Mouse (Mus musculus) lung, postnatal 4 days (tissue): Measurements from ENCODE around the gene Vmn2r20.
"Not testable (repeated sequence)": the region's sequence is repeated elsewhere in the genome, so short reads cannot be mapped to it uniquely, and the experiment has no call there.

Experiments
- DNase-seq, 2 experiments: peaks; one replicate each; pipeline ENCODE4 v3.0.0; 2021

Vmn2r20 gene

GRCm38 (mm10) chr6:123418016-123418415, at the start of gene Vmn2r20:
Gene Vmn2r20 (minus strand): TSS chr6:123418116.
- DNase-seq: not testable (repeated sequence)

- not testable (repeated sequence) for DNase-seq
Measured at GRCm38 (mm10) chr6:123424413-123424812, 6.5 kb upstream of the Vmn2r20 start.

- DNase-seq: not testable (repeated sequence)
Measured at GRCm38 (mm10) chr6:123406918-123407665, 10.8 kb downstream of the Vmn2r20 start.

- not testable (repeated sequence) for DNase-seq
Measured at GRCm38 (mm10) chr6:123388824-123389223, 29.1 kb downstream of the Vmn2r20 start.

GRCm38 (mm10) chr6:123346141-123346540, 71.8 kb downstream of the Vmn2r20 start:
- no peak for DNase-seq

- no peak for DNase-seq
Measured at GRCm38 (mm10) chr6:123340093-123340492, 77.8 kb downstream of the Vmn2r20 start.

- no peak for DNase-seq
Measured at GRCm38 (mm10) chr6:123332503-123332902, 85.4 kb downstream of the Vmn2r20 start.
